Mouse (Mus musculus): Measurements from ENCODE around the gene Rprd1b.

- TF ChIP-seq USF1 (IDR thresholded peaks at IDR 0.05; ENCODE audit: low read depth) (no peak), MAX (IDR thresholded peaks at IDR 0.05) (no peak), CTCF (IDR thresholded peaks at IDR 0.05; ENCODE audit: control insufficient read depth, insufficient read depth, insufficient read length) (no peak), MYOG (IDR thresholded peaks at IDR 0.05; ENCODE audit: control insufficient read depth, extremely low read depth, insufficient read length) (no peak), MYOD1 (IDR thresholded peaks at IDR 0.05; ENCODE audit: control insufficient read depth, insufficient read length, low read depth) (no peak), FOSL1 (IDR thresholded peaks at IDR 0.05; ENCODE audit: insufficient read depth, low read length, poor library complexity, severe bottlenecking) (no peak), CEBPB (IDR thresholded peaks at IDR 0.05; ENCODE audit: low read depth) (no peak)
These were observed 124.5 kb downstream of the Rprd1b start for GRCm38 (mm10) chr2:158152685-158153309.

Measured in C2C12 (cell line).